Mouse (Mus musculus) heart, adult 2 months (tissue): ENCODE measurements around the gene Gadl1.

Source experiments
- CTCF ChIP-seq: fragments of 200-600 bp; IDR thresholded peaks from 2 replicates; pipeline ENCODE4 v1.8.1; 2022; ENCODE audit warnings: antibody characterized with exemption, mild to moderate bottlenecking, moderate library complexity
- EP300 ChIP-seq: fragments of 200-500 bp; IDR thresholded peaks from 2 replicates; pipeline ENCODE4 v1.6.1; 2011; ENCODE audit warnings: low read depth, low read length, control low read depth; ENCODE audit not compliant: insufficient read depth
- POLR2A ChIP-seq: fragments of 200-500 bp; IDR thresholded peaks from 2 replicates; pipeline ENCODE4 v1.6.1; 2011; ENCODE audit warnings: mild to moderate bottlenecking, low read depth, low read length, control low read depth; ENCODE audit not compliant: insufficient read depth

- peak; percentile 42 for TF ChIP-seq CTCF
- TF ChIP-seq POLR2A, result no peak
- TF ChIP-seq EP300, result no peak
Observed at GRCm38 (mm10) chr9:115870168-115870567, 39.1 kb upstream of the Gadl1 start.
